Mouse (Mus musculus) lung, postnatal 0 days (tissue): ENCODE data around the gene Arsb. TPM values are rescaled to one million over a fixed set of nuclear protein-coding genes. Genes with fewer than 3 reads are reported as not detected.

ENCODE experiments used
- ATAC-seq: fragments of 200-750 bp; cut with Nextera tagmentation; 2 replicates; pipeline ENCODE4 v1.8.0; 2017; ENCODE audit warnings: moderate library complexity
- DNase-seq: peaks from one replicate; pipeline ENCODE4 v3.0.0-alpha.2; 2016; ENCODE audit warnings: low spot score
- H3K27ac ChIP-seq: fragments of 300-500 bp; sonication (generic); 2 replicates; pipeline ENCODE4 v1.5.1; 2014; ENCODE audit warnings: antibody characterized with exemption, mild to moderate bottlenecking, low read length, mixed read lengths
- H3K27me3 ChIP-seq: fragments of 300-500 bp; sonication (generic); replicated peaks from 2 replicates; pipeline ENCODE4 v1.6.1; 2014; ENCODE audit warnings: low read length, mixed read lengths; ENCODE audit not compliant: insufficient read depth
- H3K36me3 ChIP-seq: fragments of 300-500 bp; sonication (generic); 2 replicates; pipeline ENCODE4 v1.6.1; 2014; ENCODE audit warnings: low read length, mixed read lengths; ENCODE audit not compliant: insufficient read depth
- H3K4me1 ChIP-seq: fragments of 300-500 bp; sonication (generic); 2 replicates; pipeline ENCODE4 v1.6.1; 2014; ENCODE audit warnings: antibody characterized with exemption, low read depth, low read length, mixed read lengths; ENCODE audit not compliant: insufficient read depth
- H3K4me2 ChIP-seq: fragments of 300-500 bp; sonication (generic); replicated peaks from 2 replicates; pipeline ENCODE4 v1.6.1; 2014; ENCODE audit warnings: low read depth, mild to moderate bottlenecking, low read length, moderate library complexity, mixed read lengths
- H3K4me3 ChIP-seq: fragments of 300-500 bp; sonication (generic); 2 replicates; pipeline ENCODE4 v1.5.1; 2014; ENCODE audit warnings: low read depth, low read length
- H3K9ac ChIP-seq: fragments of 300-500 bp; sonication (generic); replicated peaks from 2 replicates; pipeline ENCODE4 v1.6.1; 2014; ENCODE audit warnings: low read depth, mild to moderate bottlenecking
- H3K9me3 ChIP-seq: fragments of 300-500 bp; sonication (generic); 2 replicates; pipeline ENCODE4 v1.6.1; 2016; ENCODE audit warnings: low read length, mixed read lengths
- CTCF ChIP-seq: IDR thresholded peaks from 2 replicates; pipeline ENCODE4 v1.5.1; 2016; ENCODE audit warnings: antibody characterized with exemption, mild to moderate bottlenecking
- EP300 ChIP-seq: IDR thresholded peaks from 2 replicates; pipeline ENCODE4 v1.6.1; 2016; ENCODE audit warnings: antibody characterized with exemption, mild to moderate bottlenecking, control low read depth
- WGBS: fragments of 180-500 bp; shearing (Covaris S2); extraction: QIAGEN DNeasy Blood & Tissue Kit; methylation state at CpG from one replicate; pipeline ENCODE4 v1.1.7; 2014; 5-methylcytosine and 5-hydroxymethylcytosine counted together
- polyA plus RNA-seq: library from polyadenylated mRNA; unstranded; fragments of >200 nt; fragmentation: Nextera tagmentation; extraction: Ambion mirVana; gene quantifications from 2 replicates; pipeline ENCODE4 v1.2.1, GENCODE M21; 2015

The Arsb gene
- polyA plus RNA-seq, 1 experiment from 2014 or later, result 3.7 TPM

GRCm38 (mm10) chr13:93820173-93820572 lies 48.7 kb downstream of the Arsb start:
- Histone ChIP-seq H3K4me1 (0 out of 2 replicates have a peak, but pooled peaks cover 3% of the 10 kb centered on the region), H3K4me3 (no peak overlapping the region), H3K9me3 (no peaks in the 10 kb centered on the region), H3K9ac (no peak overlapping the region), H3K27ac (no peak overlapping the region), H3K4me2 (no peak overlapping the region), H3K36me3 (no peaks in the 10 kb centered on the region), H3K27me3 (no peaks in the 10 kb centered on the region)
- WGBS, result 65% methylated on average over 4 of the region's 4 CpGs
- peak; percentile 16 for DNase-seq
- peak; percentile 14; the same call in 1 of the 2 replicates for ATAC-seq
- TF ChIP-seq CTCF, result no peak
- peak; percentile 67 for TF ChIP-seq EP300

DNA sequence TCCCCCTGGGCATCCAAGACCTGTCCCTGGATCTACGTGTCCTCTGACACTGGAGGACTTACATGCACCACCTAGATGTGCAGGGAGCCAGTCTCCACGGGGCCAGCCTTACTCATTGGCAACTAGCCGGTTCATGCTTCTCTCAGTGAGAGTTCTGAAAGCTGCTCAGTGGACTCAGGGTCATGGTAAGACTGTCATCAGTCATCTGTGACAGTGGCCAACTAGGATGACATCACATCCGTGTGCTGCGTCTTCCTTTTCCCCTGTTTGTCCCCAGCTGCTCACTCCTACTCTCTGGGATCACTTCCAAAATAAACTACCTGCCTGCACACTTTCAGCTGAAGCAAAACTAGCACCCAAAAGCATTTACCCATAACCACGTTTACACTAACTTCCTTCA lies 50.6 kb downstream of the Arsb start:
- no peak overlapping the region for H3K4me3 ChIP-seq
- no peak overlapping the region for H3K4me2 ChIP-seq
- no peak overlapping the region for H3K9ac ChIP-seq
- no peaks in the 10 kb centered on the region for H3K9me3 ChIP-seq
- no peaks in the 10 kb centered on the region for H3K36me3 ChIP-seq
- H3K27ac ChIP-seq, result no peak overlapping the region
- peak; percentile 67 for ATAC-seq
- TF ChIP-seq EP300, result peak; percentile 15; the same call in 1 of the 2 replicates
- TF ChIP-seq CTCF, result no peak
- H3K27me3 ChIP-seq, result no peaks in the 10 kb centered on the region
- WGBS, result 40% methylated on average over 6 of the region's 6 CpGs
- H3K4me1 ChIP-seq, result 0 out of 2 replicates have a peak, but pooled peaks cover 3% of the 10 kb centered on the region
- peak; percentile 41 for DNase-seq

DNA sequence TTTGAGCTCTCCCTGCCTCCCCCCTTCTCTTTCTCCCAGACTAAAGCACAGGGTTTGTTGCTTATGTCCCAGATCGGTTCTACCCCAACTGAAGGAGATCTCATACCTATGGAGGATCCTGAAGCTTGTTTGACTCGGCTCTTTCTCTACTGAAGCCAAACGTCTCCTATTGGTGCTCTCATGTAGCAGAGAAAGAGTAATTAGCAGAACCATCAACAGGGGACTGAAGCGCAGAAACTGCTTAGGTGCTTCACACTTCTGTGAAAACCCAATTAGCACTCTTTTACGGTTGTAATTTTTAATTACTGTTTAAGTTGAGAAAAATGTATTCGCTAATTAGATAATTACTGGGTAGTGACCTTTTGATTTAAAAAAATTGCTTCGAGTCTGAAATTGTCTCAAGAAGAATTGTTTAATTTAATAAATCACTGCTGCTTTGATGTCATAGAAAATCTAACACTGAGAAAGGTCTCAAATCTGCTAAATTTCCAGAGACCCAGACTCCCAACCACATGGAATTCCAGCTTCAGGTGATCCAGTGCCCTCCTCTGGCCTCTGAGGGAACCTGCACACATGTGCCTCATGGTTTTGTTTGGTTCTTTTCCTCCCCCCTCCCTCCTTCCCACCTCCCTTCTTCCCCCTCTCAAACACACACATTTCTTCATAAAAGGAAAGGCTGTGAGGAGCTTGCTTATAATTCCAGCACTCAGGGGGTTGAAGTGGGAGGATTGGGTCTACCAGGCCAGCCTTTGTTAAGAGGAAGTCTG lies 54.5 kb downstream of the Arsb start:
- ATAC-seq (no peak), DNase-seq (no peak)
- Histone ChIP-seq H3K36me3 (no peaks in the 10 kb centered on the region), H3K27me3 (no peaks in the 10 kb centered on the region), H3K9ac (no peak overlapping the region), H3K4me2 (no peak overlapping the region), H3K9me3 (no peaks in the 10 kb centered on the region), H3K27ac (no peak overlapping the region), H3K4me3 (no peak overlapping the region), H3K4me1 (0 out of 2 replicates have a peak, but pooled peaks cover 3% of the 10 kb centered on the region)
- TF ChIP-seq EP300 (no peak), CTCF (peak; percentile 23; the same call in 1 of the 2 replicates)
- WGBS, result 91% methylated on average over 7 of the region's 7 CpGs

DNA sequence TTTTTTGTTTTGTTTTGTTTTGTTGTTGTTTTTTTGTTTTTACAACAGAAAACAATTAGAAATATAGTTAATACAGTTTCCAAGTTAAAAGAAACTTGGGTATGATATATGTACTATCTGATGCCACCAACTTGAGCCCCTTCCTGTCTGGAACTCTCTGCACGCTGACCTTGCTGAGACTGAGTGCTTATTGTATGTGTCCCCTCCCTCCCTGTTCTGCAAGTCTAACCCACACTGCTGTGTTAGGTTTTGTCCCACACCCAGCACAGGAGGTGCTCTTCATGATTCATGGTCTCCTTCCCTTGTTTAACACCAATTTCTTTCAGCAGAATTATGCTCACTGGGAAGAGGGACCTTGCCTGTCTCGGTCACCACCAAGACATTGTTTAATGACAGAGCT lies 56.3 kb downstream of the Arsb start:
- Histone ChIP-seq H3K27me3 (no peaks in the 10 kb centered on the region), H3K36me3 (no peaks in the 10 kb centered on the region), H3K9ac (no peak overlapping the region), H3K4me3 (no peak overlapping the region), H3K9me3 (no peaks in the 10 kb centered on the region), H3K4me1 (no peaks in the 10 kb centered on the region), H3K27ac (no peak overlapping the region), H3K4me2 (no peak overlapping the region)
- DNase-seq (no peak), ATAC-seq (peak; percentile 63)
- TF ChIP-seq CTCF, result no peak
- TF ChIP-seq EP300, result no peak
- 55% methylated on average over 2 of the region's 2 CpGs for WGBS

- TF ChIP-seq EP300, result no peak
- peak; percentile 51 for TF ChIP-seq CTCF
- 69% methylated on average over 2 of the region's 2 CpGs for WGBS
These were observed 58.3 kb downstream of the Arsb start for GRCm38 (mm10) chr13:93829565-93830293.

GRCm38 (mm10) chr13:93830294-93830645 lies 58.8 kb downstream of the Arsb start:
- no peaks in the 10 kb centered on the region for H3K4me1 ChIP-seq
- H3K9me3 ChIP-seq, result no peaks in the 10 kb centered on the region
- no peaks in the 10 kb centered on the region for H3K36me3 ChIP-seq
- TF ChIP-seq EP300 (no peak), CTCF (no peak)
- DNase-seq (no peak), ATAC-seq (no peak)
- 84% methylated on average over 6 of the region's 6 CpGs for WGBS
- no peak overlapping the region for H3K4me3 ChIP-seq
- H3K4me2 ChIP-seq, result no peak overlapping the region
- no peak overlapping the region for H3K27ac ChIP-seq
- H3K27me3 ChIP-seq, result no peaks in the 10 kb centered on the region
- no peak overlapping the region for H3K9ac ChIP-seq

More at GRCm38 (mm10) chr13:93829565-93830293, 58.3 kb downstream of the Arsb start:
- Histone ChIP-seq H3K9me3 (no peaks in the 10 kb centered on the region), H3K9ac (no peak overlapping the region), H3K27me3 (no peaks in the 10 kb centered on the region), H3K36me3 (no peaks in the 10 kb centered on the region), H3K27ac (no peak overlapping the region), H3K4me2 (no peak overlapping the region), H3K4me3 (no peak overlapping the region), H3K4me1 (no peaks in the 10 kb centered on the region)
- no peak for ATAC-seq
- DNase-seq, result no peak
